Mouse (Mus musculus): ENCODE measurements around the gene Cd69. TPM values are rescaled to one million over a fixed set of nuclear protein-coding genes. Genes with fewer than 3 reads are reported as not detected.

Cd69 gene
- polyA plus RNA-seq, 1 experiment: 0.78 TPM

GRCm38 (mm10) chr6:129233955-129234369 is 41.3 kb downstream of the Cd69 start:
- Histone ChIP-seq H3K27ac (ENCODE audit: insufficient read depth, low read depth, low read length) (peak overlapping the region; percentile 85), H3K4me3 (ENCODE audit: insufficient read depth, low read depth, low read length) (no peak overlapping the region), H3K4me1 (ENCODE audit: control insufficient read depth, insufficient read depth, low read length) (peaks cover 51% of the 10 kb centered on the region), H3K27me3 (replicated peaks; ENCODE audit: control insufficient read depth, insufficient read depth, low read length) (no peaks in the 10 kb centered on the region), H3K36me3 (ENCODE audit: control insufficient read depth, insufficient read depth, low read length) (no peaks in the 10 kb centered on the region; the same call in 1 of the 2 replicates)
- no peak for DNase-seq
- WGBS: 82% methylated on average over 18 of the region's 18 CpGs
- no peak for TF ChIP-seq CTCF (conservative IDR thresholded peaks at IDR 0.05; ENCODE audit: insufficient read depth, insufficient read length, low read depth, low read length)
- TF ChIP-seq POLR2A (IDR thresholded peaks at IDR 0.05; ENCODE audit: low read depth, low read length): no peak

DNA sequence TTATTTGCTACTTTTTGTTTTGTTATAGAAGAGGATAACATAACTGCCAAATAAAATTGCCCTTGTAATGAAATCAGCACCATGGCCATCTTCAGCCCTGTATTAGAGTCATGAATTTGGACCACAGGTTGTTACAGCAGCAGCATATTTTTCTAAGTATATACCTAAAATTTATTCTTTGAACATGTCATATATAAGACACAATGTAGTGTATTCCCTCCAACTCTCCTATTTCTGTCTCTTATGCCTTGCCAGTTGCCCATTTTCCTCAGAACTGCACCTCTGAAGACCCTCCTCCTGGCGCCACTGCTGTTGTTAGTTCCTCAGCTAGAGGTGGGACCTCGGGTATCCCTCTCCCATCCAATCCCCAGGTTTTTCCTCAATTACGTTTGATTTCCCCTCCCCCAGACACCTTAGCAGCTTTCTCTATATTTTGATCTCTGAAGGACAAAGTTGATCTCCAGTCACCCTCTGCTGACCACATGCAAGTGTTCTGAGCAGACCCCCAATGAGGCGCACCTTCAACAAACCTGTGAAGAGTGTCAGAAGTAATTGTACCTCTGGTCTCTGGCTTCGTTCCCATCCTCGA is 41.8 kb downstream of the Cd69 start:
- H3K27ac ChIP-seq (ENCODE audit: insufficient read depth, low read depth, low read length): peak overlapping the region; percentile 85
- TF ChIP-seq CTCF (conservative IDR thresholded peaks at IDR 0.05; ENCODE audit: insufficient read depth, insufficient read length, low read depth, low read length): no peak
- no peak for TF ChIP-seq POLR2A (IDR thresholded peaks at IDR 0.05; ENCODE audit: low read depth, low read length)
- no peaks in the 10 kb centered on the region for H3K27me3 ChIP-seq (replicated peaks; ENCODE audit: control insufficient read depth, insufficient read depth, low read length)
- H3K4me3 ChIP-seq (ENCODE audit: insufficient read depth, low read depth, low read length): no peak overlapping the region
- peaks cover 52% of the 10 kb centered on the region for H3K4me1 ChIP-seq (ENCODE audit: control insufficient read depth, insufficient read depth, low read length)
- 70% methylated on average over 6 of the region's 6 CpGs for WGBS
- DNase-seq: no peak
- no peaks in the 10 kb centered on the region; the same call in 1 of the 2 replicates for H3K36me3 ChIP-seq (ENCODE audit: control insufficient read depth, insufficient read depth, low read length)

DNA sequence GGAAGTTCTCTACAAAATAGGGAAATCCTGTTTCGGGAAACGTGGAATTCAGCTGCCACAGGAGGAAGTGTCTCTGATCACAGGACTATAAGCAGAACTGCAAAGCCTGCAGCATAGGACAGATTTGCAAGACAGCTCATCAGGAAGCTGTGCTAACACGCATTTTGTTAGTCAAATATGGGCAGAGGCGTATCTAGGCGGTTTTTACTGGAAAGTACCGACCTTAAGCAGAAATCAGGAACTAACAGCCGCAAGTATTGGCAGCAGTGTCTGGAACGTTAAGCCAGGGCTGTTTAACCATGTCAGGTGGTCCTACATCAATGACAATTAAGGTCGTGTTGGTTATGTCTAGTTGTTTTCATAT is 42.4 kb downstream of the Cd69 start:
- peak overlapping the region; percentile 92 for H3K27ac ChIP-seq (ENCODE audit: insufficient read depth, low read depth, low read length)
- DNase-seq: peak; percentile 77
- 44% methylated on average over 9 of the region's 9 CpGs for WGBS

DNA sequence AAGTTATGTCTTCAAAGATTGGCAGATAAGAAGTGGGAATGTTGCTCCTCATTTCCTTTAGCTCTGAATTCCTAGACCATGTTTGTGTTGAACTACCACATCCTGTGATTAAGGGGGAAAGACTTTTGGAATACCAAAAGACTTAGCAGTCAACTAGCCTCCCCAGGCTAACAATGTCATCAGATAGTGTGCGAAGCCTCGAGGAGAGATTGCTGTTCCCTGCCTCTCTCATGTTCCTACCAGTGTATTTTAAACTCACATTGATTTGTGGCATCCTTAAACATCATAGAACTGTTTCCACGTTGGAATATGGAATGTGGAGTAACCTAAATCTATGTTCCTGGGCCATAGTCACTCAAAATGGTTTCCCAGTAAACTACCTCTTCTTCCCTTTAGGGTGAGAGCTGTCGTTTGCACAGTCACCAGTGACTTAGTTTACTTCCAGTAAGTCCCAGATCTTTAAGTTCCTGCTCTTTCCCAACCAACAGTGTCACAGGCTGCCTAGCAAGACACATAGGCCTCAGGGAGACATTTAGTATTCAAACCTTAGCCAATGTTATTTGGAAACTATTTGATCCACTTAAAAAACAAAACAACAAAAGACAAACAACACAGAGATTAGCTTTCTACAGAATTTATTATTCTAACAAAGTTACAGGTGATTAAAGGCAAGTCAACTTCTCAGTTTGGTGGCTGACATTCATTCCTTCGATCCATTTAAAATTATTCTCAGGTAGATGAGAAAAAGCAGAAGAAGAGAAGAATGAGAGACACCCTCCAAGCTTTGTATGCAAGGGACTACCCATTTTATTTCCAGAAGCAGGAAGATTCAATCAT is 43.0 kb downstream of the Cd69 start:
- Histone ChIP-seq H3K27ac (ENCODE audit: insufficient read depth, low read depth, low read length) (peak overlapping the region; percentile 93), H3K4me1 (ENCODE audit: control insufficient read depth, insufficient read depth, low read length) (peaks cover 52% of the 10 kb centered on the region), H3K4me3 (ENCODE audit: insufficient read depth, low read depth, low read length) (no peak overlapping the region), H3K36me3 (ENCODE audit: control insufficient read depth, insufficient read depth, low read length) (no peaks in the 10 kb centered on the region; the same call in 1 of the 2 replicates), H3K27me3 (replicated peaks; ENCODE audit: control insufficient read depth, insufficient read depth, low read length) (no peaks in the 10 kb centered on the region)
- 60% methylated on average over 5 of the region's 5 CpGs for WGBS
- TF ChIP-seq POLR2A (IDR thresholded peaks at IDR 0.05; ENCODE audit: low read depth, low read length) (no peak), CTCF (conservative IDR thresholded peaks at IDR 0.05; ENCODE audit: insufficient read depth, insufficient read length, low read depth, low read length) (no peak)
- no peak for DNase-seq

More for the DNA sequence above, 42.4 kb downstream of the Cd69 start:
- Histone ChIP-seq H3K36me3 (ENCODE audit: control insufficient read depth, insufficient read depth, low read length) (no peaks in the 10 kb centered on the region; the same call in 1 of the 2 replicates), H3K4me1 (ENCODE audit: control insufficient read depth, insufficient read depth, low read length) (peaks cover 52% of the 10 kb centered on the region), H3K27me3 (replicated peaks; ENCODE audit: control insufficient read depth, insufficient read depth, low read length) (no peaks in the 10 kb centered on the region), H3K4me3 (ENCODE audit: insufficient read depth, low read depth, low read length) (no peak overlapping the region)
- no peak for TF ChIP-seq CTCF (conservative IDR thresholded peaks at IDR 0.05; ENCODE audit: insufficient read depth, insufficient read length, low read depth, low read length)
- TF ChIP-seq POLR2A (IDR thresholded peaks at IDR 0.05; ENCODE audit: low read depth, low read length): no peak

DNA sequence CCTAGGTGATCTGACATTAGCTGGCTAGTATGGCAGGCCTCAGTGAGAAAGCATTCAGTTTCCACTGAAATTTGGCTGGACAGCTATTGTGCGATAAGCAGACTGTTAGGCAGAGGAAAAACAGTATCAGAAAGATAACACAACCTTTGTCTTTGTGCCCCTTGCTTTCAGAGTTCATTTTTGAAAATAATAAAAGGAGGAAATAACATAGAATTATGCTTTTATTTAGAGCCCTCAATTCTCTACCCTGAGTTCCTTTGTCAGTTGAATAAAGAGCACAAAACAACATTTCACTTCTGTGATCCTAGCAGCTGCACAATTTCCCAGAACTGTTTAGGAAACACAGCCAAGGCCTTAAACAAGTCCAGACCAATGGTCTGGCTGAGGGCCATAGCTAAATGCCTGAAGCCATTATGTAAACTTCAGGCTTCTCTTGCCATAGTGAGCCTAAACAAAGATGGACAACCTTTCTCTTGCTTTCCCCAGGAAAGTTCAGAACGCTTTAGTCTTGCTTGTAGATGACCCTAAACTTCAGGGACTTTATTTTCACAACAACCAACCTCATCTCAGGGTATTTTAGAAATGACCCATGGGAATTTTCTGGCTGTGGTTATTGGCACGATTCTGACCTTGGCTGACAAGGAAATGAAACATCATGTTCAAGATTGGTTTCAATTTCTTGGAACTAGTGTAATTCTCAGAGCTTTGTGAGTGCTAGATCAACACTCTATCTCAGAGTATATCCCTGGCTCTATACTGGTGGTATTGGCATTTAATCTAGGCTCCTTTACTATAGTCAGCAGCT is 45.3 kb downstream of the Cd69 start:
- H3K4me1 ChIP-seq (ENCODE audit: control insufficient read depth, insufficient read depth, low read length): peaks cover 37% of the 10 kb centered on the region
- peak overlapping the region; percentile 100 for H3K27ac ChIP-seq (ENCODE audit: insufficient read depth, low read depth, low read length)
- TF ChIP-seq POLR2A (IDR thresholded peaks at IDR 0.05; ENCODE audit: low read depth, low read length) (no peak), CTCF (conservative IDR thresholded peaks at IDR 0.05; ENCODE audit: insufficient read depth, insufficient read length, low read depth, low read length) (no peak)
- DNase-seq: peak; percentile 96
- no peak overlapping the region for H3K4me3 ChIP-seq (ENCODE audit: insufficient read depth, low read depth, low read length)
- H3K36me3 ChIP-seq (ENCODE audit: control insufficient read depth, insufficient read depth, low read length): no peaks in the 10 kb centered on the region; the same call in 1 of the 2 replicates
- no peaks in the 10 kb centered on the region for H3K27me3 ChIP-seq (replicated peaks; ENCODE audit: control insufficient read depth, insufficient read depth, low read length)
- 26% methylated on average over 3 of the region's 3 CpGs for WGBS

DNA sequence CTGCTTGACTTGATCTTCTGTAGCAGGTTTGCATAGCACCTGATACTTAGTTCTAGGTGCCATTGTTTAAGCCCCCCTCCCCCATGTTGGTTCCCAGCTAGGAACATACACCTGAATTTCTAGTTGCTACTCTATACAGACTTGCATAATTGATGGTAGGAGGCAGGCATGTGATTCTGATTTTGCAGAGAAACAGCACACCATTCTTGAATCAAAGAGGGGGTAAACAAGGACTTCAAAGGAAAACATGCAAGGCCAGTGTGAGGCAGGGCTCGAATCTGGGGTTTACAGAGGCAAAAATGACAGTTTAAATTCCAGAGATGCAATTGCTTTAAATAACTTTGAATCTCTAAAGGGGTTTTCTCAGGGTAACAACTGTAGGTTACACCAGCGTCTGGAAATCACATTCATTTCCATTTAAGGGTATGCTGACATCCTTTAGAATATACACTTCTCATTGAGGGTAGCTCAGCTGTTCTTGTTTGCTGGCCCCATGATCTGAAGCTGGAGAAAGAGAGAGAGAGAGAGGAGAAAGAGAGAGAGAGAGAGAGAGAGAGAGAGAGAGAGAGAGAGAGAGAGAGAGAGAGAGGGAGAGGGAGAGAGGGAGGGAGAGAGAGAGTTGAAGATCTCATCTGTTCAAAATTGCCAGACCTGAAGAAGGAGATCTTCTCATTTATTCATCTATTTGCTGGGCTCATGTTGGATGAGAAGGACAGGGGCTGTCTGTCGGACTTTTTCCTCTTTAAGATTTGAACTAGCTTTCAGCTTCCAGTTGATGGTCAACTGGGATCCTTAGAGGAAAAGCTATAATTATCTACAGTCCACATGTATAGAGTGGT is 46.1 kb downstream of the Cd69 start:
- DNase-seq: no peak
- H3K27ac ChIP-seq (ENCODE audit: insufficient read depth, low read depth, low read length): peak overlapping the region; percentile 100
- H3K27me3 ChIP-seq (replicated peaks; ENCODE audit: control insufficient read depth, insufficient read depth, low read length): no peaks in the 10 kb centered on the region
- 46% methylated on average over 3 of the region's 3 CpGs for WGBS
- peaks cover 34% of the 10 kb centered on the region for H3K4me1 ChIP-seq (ENCODE audit: control insufficient read depth, insufficient read depth, low read length)
- TF ChIP-seq CTCF (conservative IDR thresholded peaks at IDR 0.05; ENCODE audit: insufficient read depth, insufficient read length, low read depth, low read length) (no peak), POLR2A (IDR thresholded peaks at IDR 0.05; ENCODE audit: low read depth, low read length) (no peak)
- no peaks in the 10 kb centered on the region; the same call in 1 of the 2 replicates for H3K36me3 ChIP-seq (ENCODE audit: control insufficient read depth, insufficient read depth, low read length)
- no peak overlapping the region for H3K4me3 ChIP-seq (ENCODE audit: insufficient read depth, low read depth, low read length)
